Mouse (Mus musculus): ENCODE data around the gene Selplg.

The Selplg gene

DNA sequence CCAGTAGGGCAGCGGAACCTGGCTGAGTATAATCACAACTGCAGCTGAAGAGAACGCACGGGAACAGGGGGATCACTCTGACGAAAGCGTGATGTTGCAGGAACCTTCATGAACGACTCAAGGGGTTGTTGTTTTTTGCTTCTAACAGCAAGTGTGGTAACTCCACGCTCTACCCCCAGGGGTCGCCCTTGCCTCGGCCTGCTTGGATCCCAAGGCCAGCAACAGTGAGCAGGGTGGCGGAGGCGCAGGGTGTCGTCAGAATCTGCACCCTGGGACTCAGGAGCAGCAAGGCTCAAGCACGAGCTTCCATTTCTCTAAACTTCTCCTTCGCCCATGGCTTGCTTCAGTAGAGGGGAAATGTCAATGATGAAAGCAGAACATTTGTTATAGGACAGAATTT, 22.1 kb upstream of the Selplg start:
- DNase-seq, result peak; percentile 60 to 66

DNA sequence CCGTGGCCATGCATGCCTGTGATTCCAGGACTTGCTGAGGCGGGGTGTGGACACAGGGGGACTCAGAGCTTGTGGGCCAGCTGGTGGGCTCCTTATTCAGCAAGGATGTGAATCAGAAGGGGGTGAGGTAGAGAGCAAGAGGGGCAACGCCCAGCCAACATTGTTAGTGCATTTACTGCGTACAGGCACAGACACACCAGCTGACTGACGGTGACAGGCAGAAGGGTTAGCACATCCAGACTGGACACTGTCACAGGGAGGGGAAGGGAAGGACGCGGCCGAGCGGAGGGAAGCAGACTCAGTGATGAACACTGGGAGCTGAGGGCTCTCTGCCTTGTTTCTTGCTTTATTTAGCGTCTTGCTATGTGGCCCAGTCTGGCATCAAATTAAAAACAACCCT, 21.1 kb upstream of the Selplg start:
- DNase-seq, result no peak

DNA sequence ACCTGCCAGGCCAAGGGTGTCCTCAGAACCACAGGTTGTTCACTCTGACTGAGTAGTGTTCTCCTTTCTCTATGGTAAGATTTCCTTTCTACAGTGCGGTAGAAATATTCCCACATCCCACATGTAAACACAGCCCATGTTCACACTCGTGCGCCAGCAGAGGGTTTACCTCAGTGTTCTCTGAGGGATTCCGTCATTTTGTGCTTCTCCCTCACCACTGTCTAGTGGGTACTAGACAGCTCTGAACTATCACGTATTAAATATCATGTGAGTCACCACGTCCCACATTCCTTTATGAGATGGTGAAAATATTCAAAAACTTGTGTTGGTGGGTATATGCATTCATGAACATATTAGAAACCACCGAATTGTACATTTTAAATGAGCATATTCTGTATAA, 20.0 kb upstream of the Selplg start:
- DNase-seq, result no peak

DNA sequence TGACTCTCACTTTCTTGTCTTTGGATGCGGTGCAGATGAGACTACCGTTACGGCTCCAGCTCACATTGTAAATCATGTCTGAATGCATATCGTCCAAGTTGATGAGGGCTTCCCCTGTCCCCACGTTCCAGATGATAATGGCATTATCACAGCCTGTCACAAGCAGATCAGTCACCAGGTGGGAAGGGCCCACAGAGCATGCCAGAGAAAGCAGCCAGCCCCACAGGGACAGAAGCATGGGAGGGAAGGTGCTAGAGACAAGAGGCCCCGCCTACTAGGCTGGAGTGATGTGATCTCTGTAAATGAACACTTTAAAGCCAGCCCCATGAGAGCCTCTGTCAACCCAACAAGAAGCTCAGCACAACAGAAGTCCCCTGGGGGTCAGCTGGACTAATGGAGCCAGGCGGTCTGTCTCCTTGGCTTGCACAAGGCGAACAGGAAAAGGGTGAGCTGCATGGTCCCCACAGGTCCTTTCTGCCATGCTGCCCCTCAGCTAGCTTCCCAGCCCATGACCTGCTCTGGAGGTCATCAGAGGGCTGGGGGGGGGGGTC, 18.3 kb upstream of the Selplg start:
- no peak for DNase-seq

DNA sequence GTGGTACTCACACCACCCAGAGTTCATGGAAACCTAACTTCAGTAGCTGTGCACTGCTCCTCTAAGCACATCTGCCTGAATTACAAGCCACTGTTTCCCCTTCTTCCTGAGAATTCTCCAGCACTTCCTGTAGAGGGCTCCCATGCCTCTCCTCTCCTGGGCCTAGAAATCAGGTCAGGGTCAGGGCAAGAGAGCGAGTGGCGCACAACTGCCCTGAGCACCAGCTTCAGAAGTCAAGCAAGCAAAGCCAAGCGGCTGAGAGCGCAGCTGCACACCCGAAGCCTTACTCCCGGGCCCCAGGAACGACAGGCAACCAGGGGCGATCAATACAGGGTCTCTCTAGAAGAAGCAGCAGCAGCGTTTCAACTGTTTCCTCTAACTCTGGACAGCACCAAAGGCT, 15.2 kb upstream of the Selplg start:
- DNase-seq, result no peak

DNA sequence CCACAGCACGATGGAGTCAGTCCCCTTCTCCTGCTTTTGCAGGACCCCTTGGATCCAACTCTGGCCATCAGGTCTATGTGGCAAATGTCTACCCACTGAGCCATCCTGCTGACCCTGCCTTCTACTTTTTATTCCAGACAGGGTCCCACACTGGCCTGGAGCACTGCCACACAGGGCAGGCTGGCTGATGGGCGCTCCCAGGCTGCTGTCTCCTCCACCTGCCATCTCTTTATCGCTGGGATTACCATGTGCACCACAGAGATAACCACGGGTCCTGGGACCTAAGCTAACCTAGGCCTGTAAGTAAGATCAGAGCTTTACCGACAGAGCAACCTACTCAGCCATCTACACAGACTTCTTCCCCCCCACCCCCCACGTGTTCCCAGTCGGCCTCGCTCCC, 14.2 kb upstream of the Selplg start:
- no peak for DNase-seq

DNA sequence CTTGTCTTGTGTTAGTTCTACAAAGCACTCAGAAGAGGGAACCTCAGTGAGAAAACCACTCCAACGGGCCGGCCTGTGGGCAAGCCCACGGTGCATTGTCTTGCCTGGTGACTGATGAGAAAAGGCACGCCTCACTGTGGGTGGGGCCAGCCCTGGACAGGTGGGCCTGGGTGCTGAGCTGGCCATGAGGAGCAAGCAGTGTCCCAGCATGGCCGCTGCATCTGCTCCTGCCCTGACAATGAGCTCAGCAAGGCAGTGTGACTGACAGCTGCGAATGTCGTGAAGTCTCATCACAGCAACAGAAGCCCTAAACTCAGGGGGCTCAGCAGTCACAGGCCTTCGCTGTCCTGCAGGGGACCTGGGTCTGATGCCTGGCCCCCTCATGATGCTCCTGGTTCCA, 13.2 kb upstream of the Selplg start:
- no peak for DNase-seq

DNA sequence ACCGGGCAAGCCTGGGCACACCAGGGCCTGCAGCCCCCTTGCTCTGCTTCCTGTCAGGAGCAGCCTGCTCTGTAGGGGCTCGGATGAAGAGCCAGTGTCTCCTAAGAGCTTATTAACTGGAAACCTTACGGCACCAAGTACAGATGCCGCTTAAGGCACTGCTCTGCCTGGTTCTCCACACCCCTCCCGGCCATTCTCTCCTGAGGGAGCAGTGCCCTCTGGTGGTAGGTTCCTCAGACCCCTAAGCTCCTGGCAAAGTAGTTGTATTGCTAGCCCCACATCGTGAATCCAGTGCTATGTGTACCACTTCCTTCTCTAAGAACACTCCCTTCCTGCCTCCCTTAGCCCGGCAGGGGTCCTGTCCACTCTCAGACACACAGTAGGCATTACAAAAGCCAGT, 12.3 kb upstream of the Selplg start:
- DNase-seq, result peak; percentile 73 to 78

DNA sequence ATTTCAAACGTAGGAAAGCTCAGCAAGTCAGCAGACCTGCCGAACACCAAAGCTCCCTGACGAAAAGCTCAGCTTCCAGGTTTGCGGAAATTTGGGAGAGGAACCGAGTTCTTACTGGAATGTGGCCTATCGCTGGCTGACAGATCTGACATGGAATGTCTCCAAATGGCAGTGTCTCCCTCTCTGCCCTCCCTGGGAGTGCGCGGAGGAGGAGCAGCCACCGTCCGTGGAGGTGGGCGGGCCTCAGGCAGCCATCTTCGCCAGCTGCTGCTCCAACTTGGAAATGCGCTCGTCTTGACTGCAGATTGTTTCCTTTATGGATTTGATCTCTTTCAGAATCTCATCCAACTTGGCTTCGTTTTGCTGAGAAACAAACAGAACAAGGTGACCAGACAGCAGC, 11.7 kb upstream of the Selplg start:
- no peak for DNase-seq

DNA sequence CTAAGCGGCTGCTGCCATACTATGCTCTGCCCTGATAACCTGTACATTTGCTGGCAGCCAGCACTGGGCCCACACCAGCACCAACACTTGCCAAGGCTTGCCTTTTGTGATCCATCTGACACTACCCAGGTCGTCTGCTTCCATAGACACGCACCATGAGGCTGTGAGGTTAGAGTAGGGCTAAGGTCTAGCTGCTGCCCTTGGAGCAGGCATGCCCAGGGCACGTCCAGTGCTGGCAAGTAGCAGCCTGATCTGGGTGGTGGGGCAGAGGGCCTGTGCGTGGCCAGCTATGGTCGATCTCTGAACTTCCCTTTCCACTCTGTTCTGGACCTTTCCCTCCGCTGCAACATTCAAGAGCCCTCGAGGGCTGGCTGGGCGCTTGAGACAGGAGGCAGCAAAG, 10.5 kb upstream of the Selplg start:
- no peak for DNase-seq

DNA sequence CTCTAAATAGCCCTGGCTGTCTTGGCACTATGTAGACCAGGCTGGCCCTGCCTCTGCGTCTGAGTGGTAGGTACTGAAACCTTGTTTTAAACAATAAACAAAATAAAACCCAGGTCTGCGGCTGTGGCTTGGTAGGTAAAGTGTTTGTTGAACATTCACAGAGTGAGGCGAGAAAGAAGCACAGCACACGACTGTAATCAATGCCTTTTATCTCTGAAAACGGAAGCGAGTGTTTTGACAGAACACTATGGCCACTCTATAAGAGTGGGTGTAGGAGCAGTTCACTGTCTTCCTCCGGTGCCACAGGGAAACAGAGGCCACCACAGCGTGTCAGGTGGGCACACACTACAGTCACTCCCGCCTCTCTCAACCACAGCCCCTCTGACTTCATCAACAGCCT, 9.8 kb upstream of the Selplg start:
- no peak for DNase-seq

DNA sequence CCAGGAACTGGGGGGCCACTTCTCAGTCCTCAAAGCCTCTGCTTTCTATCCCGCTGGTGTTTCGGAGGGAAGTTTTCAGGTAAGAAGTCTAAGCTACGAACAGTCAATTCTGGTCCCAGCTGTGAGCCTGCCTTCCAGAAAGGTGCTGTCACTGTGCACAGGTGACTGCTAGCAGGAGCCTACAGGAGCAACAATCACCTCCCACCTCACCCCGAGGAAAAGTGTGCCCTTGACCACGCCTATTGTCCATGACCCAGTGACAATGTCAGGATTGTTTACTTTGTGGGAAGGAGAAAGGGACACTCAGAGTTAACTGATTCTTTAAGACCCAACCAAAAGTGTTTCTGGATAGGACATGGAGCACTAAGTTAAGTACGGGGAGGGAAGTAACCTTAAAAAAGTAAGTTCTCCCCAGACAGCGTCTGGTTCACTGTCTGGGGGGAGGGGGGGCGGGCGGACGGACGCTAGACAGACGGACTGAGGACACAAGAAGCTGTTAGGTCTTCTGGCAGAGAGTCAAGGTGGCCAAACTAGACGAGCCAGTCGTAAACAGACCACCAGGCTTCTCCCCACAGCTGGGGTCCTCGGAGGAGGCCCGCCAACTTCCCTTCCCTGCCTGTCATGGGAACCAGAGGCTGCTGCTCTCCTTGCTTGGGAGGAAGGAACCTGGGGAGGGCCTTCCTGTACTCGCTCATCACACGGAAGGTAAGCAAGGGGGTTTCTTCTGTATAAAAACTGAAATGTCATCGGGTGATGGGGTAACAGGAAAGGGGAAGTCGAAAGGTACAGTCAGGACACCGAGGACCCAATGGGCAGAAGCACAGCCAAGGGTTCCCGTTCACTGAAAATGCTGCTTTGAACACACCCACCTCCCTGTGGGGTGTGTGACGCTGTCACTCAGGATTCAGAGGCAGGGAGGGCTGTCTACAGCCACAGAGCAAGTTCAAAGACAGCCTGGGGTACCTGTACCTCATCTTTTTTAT, 9.1 kb upstream of the Selplg start:
- peak in 1 of 2 experiments; percentile 33 for DNase-seq

DNA sequence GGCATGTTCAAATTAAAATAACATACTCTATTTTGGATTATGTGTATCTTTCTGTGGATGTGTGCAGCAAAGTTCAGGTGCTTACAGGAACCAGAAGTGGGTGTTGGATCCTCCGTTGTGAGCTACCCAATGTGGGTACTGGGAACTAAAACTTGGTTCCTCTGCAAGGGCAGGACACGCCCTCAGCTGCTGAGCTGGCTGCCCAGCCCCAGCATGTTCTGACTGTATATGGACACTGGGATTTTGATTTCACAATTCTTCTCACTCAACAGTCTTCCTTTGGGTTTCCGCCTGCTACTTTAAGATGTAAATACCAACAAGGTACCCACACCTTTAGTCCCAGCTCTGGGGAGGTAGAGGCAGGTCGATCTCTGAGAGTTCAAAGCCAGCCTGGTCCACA, 8.0 kb upstream of the Selplg start:
- no peak for DNase-seq

DNA sequence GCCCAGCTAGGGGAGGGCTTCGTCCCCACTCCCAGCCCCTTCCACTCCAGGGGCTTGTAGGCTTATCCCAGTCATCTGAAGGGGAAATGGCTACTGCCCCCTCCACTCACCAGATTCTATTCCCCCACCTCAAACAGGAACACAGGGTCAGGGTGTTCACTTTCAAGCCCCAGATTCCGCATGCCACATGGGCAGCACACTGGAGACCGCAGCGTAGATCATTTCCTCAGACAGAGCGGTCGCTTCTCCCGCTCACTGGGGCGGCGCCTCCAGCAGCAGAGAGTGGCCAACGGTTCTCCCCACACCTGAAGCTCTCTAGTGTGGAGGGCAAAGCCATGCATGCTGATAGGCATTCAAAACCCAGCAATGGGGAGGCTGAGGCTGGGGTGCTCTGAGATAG, 4.5 kb upstream of the Selplg start:
- DNase-seq, result no peak

DNA sequence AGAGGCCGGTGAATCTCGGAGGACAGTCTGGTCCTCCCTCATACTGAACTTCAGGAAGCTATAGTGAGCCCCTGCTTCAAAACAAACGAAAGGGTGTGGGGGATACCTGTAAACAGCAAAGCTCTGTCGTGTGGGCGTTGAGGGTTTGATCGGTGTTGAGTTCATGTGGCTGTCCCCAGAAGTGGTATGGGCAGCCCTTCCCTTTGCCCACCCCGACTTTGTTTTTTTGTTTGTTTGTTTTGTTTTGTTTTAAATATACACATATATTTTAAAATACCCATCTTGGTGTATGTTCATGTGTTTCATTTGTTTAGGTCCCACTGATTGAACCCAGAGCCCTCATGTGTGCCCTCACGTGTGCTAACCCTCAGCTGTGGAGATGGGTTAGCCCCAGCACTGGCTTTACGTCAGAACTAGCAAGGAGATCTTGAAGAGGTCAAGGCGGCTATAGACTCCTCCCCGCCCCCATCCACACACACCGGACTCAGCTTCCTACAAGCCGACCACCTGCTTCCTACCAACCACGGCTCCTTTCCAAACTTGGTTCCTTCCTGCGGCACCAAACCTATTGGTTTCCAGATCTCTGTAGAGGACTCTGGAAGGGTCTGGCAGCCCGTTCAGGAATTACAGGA, 988 bp upstream of the Selplg start:
- DNase-seq, result peak in 1 of 2 experiments; percentile 62

DNA sequence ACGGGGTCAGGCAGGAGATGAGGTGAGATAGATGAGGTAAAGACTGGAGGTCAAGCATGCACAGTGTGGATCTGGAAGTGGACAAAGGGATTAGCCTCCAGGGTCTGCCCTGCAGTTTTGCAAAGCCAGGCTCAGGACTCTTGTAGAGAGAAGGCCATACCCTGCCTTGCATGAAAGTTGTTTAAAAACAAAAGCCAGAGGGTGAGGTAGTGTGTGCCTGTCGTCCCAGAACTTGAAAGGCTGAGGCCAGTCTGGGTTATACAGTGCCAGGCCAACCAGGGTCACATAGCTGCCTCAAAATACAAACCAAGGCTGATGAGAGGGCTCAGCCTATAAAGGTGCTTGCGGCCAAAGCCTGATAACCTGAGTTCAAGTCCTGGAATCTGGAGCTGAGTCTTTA, 703 bp downstream of the Selplg start:
- DNase-seq, result no peak

DNA sequence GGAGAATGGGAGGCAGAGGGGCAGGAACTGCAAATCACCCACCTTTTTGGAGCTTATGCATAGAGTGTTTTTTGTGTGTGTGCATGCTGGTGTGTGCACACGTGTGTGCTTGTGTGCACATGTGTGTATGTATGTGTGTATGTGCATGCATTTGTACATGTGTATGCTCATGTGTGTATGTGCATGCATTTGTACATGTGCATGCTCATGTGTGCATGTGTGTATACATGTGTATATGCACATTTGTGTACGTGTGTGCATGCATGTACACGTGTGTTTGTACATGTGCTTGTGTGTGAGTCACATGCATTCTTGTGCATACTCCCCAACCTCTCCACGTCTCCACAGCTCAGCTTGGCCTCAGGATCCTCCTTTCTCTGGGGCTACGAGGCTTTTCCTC, 1.6 kb downstream of the Selplg start:
- DNase-seq, result no peak

DNA sequence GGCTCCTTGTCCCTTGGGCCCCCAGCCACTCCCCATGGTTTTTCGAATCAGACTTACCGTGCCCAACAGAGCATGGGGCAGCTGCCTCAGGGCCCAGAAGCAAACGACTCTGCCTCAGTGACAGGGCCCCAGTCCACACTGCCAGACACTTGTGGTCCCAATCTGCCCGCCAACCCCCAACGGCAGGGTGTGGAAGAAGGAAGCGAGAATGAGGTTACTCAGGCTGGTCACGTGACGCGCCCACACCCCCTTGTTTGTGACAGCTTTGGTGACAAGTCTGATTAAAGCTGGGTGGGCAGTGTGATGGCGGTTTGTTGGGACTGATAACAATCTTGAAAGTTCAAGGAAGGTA, 2.2 kb downstream of the Selplg start:
- DNase-seq, result peak; percentile 90 to 93

DNA sequence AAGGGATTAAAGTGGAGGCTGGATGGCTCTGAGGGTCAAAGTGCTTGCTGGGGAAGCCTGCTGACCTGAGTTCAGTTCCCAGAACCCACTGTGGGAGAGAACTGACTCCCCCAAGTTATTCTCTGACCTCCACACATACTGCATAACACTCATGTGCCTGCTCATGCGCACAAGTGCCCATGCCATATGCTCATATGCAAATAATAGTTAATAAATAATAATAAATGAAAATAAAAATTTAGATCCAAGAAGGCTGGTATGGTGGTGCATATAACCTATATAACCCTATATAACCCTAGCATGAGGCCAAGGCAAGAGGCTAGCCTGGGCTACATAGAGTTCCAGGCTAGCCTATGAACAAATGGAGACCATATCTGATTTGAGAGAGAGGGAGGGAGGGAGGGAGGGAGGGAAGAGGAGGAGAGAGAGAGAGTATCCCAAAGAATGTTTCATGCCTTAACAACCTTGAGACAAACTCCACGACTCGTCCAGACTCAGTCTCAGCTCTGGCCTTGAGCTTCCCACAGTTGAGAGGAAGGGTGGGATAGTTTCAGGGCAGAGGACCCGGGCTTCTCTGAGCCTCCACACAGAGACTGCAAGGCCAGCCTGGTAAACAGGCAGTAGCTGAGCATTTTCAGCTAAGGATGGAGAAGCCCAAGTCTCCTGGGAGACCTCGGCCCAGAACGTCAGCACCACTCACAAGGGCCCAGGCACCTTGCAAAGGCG, 2.7 kb downstream of the Selplg start:
- DNase-seq, result no peak

DNA sequence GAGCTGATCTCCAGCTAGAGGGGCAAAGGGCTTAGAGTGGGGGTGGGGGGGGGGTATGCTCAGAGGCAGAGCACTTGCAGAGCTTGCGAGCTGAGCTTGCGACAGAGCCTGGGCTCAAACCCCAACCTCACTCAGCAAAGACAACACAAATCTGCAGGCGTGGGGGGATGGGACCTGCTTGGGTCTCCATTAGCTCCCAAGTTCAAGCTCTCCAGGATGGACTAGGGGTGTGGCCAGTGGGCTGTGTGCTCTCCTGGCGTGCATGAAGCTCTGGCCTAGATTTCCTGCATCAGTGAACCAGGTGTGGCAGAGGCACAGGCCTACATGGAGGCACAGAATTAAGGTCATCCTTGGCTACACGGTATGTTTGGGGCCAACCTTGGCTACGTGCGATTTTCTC, 4.0 kb downstream of the Selplg start:
- peak; percentile 40 to 69 for DNase-seq

DNA sequence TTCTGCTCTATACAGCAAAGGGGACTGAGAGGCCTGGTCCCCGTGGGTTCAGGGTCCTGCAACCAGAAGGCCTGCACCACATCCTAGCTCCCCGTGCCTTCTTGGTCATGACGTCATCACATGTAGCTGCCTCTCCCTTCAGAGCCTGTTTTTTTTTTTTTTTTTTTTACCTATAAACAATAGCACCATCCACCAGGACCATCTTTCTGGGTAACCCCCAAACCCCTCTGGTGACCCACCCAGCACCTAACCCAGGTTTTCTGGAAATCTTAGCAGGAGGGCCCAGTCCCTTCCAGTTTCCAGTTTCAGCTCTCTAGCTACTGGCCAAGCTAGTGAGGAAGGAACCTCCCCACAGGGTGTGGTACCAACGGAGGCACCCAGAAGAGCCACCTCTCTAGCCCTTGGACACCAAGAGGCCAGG, 4.4 kb downstream of the Selplg start:
- DNase-seq, result peak in 1 of 2 experiments; percentile 32

DNA sequence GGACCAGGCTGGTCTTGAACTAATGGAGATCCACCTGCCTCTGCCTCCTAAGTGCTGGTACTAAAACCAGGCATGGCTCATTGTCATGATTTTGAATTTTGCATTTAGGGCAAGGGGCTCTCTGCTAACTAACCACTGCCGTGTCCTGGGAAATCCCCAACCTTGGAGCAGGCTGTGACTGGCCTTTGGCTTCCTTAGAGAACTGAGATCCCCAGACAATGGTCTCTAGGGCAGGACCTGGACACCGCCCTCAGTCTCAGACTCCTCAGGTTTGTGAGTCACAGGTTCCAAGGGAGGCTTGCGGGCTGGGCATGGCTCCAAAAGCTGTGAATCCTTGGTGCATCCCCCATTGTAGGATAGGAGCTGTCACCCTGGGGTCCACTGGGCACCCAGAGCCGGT, 5.8 kb downstream of the Selplg start:
- DNase-seq, result no peak

DNA sequence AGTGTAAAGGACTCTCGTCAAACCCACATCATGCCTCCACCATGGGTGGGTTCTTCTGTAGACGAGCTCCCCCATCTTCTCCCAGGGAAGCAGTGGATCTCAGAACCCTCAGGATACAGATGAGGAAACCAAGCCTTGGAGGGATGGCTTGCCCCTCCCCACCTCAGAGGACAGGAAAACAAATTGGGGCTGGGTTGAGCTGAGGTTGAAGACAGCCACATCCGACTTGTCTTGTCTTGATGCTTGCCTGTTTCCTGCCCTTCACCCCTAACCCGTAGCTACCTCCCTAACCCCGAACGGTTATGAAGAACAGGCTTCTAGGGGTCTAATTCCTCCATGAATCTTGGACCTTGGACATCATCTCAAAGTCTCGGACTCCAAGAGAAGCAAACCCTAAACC, 6.9 kb downstream of the Selplg start:
- DNase-seq, result peak in 1 of 2 experiments; percentile 71
